Comparison of ENCODE assay signal across 10 mouse cellular contexts in the genomic region with DNA sequence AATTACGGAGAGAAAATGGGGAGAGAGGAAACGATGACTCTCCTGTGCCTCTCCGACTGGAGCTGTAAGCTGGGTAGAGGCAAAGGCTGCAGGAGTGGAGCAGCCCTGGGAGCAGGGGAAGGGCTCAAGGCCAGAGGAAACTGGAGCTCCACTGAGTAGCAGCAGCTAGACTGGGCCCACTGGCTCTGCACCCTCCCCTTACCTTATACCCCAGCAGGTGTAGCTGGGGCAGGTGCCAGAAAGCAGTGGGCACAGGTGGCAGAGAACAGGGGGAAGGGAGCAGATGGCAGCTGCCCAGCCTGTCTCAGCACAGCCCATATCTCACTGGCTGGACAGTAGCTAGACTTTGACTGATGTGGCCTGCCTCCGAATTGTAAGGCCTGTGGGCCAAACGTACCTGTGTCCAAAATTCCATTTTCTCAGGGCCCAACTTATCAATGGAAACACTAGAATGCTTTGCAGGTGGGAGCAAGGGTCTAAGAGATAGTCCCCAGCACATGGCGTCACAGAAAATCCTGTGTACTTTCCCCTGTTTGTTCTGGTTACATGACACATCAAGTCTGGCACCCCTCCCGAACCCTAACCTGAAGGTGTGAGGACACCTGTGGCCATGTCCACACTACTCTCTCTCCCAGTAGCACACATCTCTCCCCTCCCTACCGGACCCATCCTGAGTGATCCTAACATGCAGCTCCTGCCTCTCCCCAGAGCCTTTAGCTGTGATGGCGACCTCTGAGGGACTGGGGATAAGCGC. TPM values are rescaled to one million over a fixed set of nuclear protein-coding genes. Genes with fewer than 3 reads are reported as not detected.
DNase-seq lines count a peak whose midpoint lies in the region; ATAC-seq lines count a peak whose summit lies in the region.
"Had no signal": no experiment of that assay in that cellular context is flagged by ENCODE, and none has a peak within 500 bp of the region (broad histone marks: within the 10 kb centered on the region; RNA-seq: fewer than 3 reads in every experiment).

No protein-coding gene starts in this region.

- H3K4me3 ChIP-seq in midbrain, embryonic 11.5 days (ENCODE audit: low read depth, low read length): no peak overlapping the region
- H3K4me3 ChIP-seq in midbrain, embryonic 15.5 days: no peak overlapping the region
- no peak overlapping the region for H3K4me3 ChIP-seq in hindbrain, embryonic 15.5 days
- no peak overlapping the region for H3K4me3 ChIP-seq in stomach, embryonic 15.5 days (replicated peaks)

- DNase-seq in heart, adult 11 months: peak; percentile 92
- no peak for DNase-seq in heart, postnatal 10 days
- peak; percentile 81 for DNase-seq in midbrain, embryonic 11.5 days (ENCODE audit: low spot score, missing footprints)
- no peak for DNase-seq in testis, postnatal 14 days (ENCODE audit: low spot score)
- no peak for DNase-seq in frontal cortex, postnatal 36 days (ENCODE audit: low spot score in 2 of 2)

- no peak overlapping the region for H3K4me2 ChIP-seq in midbrain, embryonic 11.5 days
- H3K4me2 ChIP-seq in midbrain, embryonic 15.5 days: no peak overlapping the region
- peak overlapping the region; percentile 85 for H3K4me2 ChIP-seq in hindbrain, embryonic 15.5 days
- H3K4me2 ChIP-seq in stomach, embryonic 15.5 days: no peak overlapping the region

- no peak overlapping the region for H3K27ac ChIP-seq in midbrain, embryonic 11.5 days (ENCODE audit: low read depth, low read length)
- H3K27ac ChIP-seq in midbrain, embryonic 15.5 days: no peak overlapping the region
- no peak overlapping the region for H3K27ac ChIP-seq in hindbrain, embryonic 15.5 days (replicated peaks)
- peak overlapping the region; percentile 22; the same call in 1 of the 2 replicates for H3K27ac ChIP-seq in stomach, embryonic 15.5 days
- H3K27ac ChIP-seq: macrophage had no signal

- ATAC-seq in midbrain, embryonic 11.5 days (ENCODE audit: low FRiP score): no peak
- no peak for ATAC-seq in midbrain, embryonic 15.5 days (replicated peaks)
- no peak for ATAC-seq in hindbrain, embryonic 15.5 days (ENCODE audit: low FRiP score, low read depth)
- ATAC-seq in stomach, embryonic 15.5 days (ENCODE audit: insufficient read depth, low FRiP score, low read depth): no peak
- ATAC-seq: Patski had no signal

- WGBS in midbrain, embryonic 11.5 days: 88% methylated on average over 10 of the region's 10 CpGs
- 87% methylated on average over 10 of the region's 10 CpGs for WGBS in midbrain, embryonic 15.5 days
- 74% methylated on average over 10 of the region's 10 CpGs for WGBS in hindbrain, embryonic 15.5 days
- WGBS in stomach, embryonic 15.5 days: 71% methylated on average over 10 of the region's 10 CpGs

- H3K27me3 ChIP-seq in midbrain, embryonic 11.5 days (ENCODE audit: control insufficient read depth, insufficient read depth, low read length): peaks cover 2% of the 10 kb centered on the region; the same call in 1 of the 2 replicates
- no peaks in the 10 kb centered on the region for H3K27me3 ChIP-seq in midbrain, embryonic 15.5 days (replicated peaks)
- no peaks in the 10 kb centered on the region for H3K27me3 ChIP-seq in hindbrain, embryonic 15.5 days
- peaks cover 7% of the 10 kb centered on the region for H3K27me3 ChIP-seq in stomach, embryonic 15.5 days (replicated peaks)
- H3K27me3 ChIP-seq: Patski had no signal

- H3K9ac ChIP-seq in midbrain, embryonic 11.5 days (ENCODE audit: low read length): no peak overlapping the region
- no peak overlapping the region for H3K9ac ChIP-seq in midbrain, embryonic 15.5 days
- no peak overlapping the region for H3K9ac ChIP-seq in hindbrain, embryonic 15.5 days
- H3K9ac ChIP-seq in stomach, embryonic 15.5 days: no peak overlapping the region

- peaks cover 44% of the 10 kb centered on the region for H3K4me1 ChIP-seq in midbrain, embryonic 11.5 days (ENCODE audit: control insufficient read depth, insufficient read depth, low read length)
- H3K4me1 ChIP-seq in midbrain, embryonic 15.5 days: peaks cover 51% of the 10 kb centered on the region
- peaks cover 48% of the 10 kb centered on the region for H3K4me1 ChIP-seq in hindbrain, embryonic 15.5 days (replicated peaks)
- H3K4me1 ChIP-seq in stomach, embryonic 15.5 days: peaks cover 19% of the 10 kb centered on the region; the same call in 1 of the 2 replicates

- no peaks in the 10 kb centered on the region for H3K36me3 ChIP-seq in midbrain, embryonic 11.5 days (ENCODE audit: control insufficient read depth, insufficient read depth, low read length)
- H3K36me3 ChIP-seq in midbrain, embryonic 15.5 days (replicated peaks): no peaks in the 10 kb centered on the region
- no peaks in the 10 kb centered on the region for H3K36me3 ChIP-seq in hindbrain, embryonic 15.5 days
- no peaks in the 10 kb centered on the region for H3K36me3 ChIP-seq in stomach, embryonic 15.5 days

- no peaks in the 10 kb centered on the region for H3K9me3 ChIP-seq in midbrain, embryonic 11.5 days (ENCODE audit: control insufficient read depth, low read length)
- H3K9me3 ChIP-seq in midbrain, embryonic 15.5 days: no peaks in the 10 kb centered on the region
- no peaks in the 10 kb centered on the region for H3K9me3 ChIP-seq in hindbrain, embryonic 15.5 days
- no peaks in the 10 kb centered on the region for H3K9me3 ChIP-seq in stomach, embryonic 15.5 days

- intact Hi-C loops in heart, postnatal 10 days (cut with DNase I): no loop called here

RNA-seq across cellular contexts. Expression of gene Enho, which starts 3.1 kb away (rescaled TPM):
- 1 to 10 TPM; 4.2 to 4.4 TPM for total RNA-seq in heart, postnatal 10 days (2021)
- polyA plus RNA-seq in midbrain, embryonic 11.5 days (2014; fragmentation: Nextera tagmentation; extraction: Ambion mirVana): 30.4 and 32.9 TPM in 2 replicates
- 121 and 122 TPM in 2 replicates for polyA plus RNA-seq in midbrain, embryonic 15.5 days (2015; fragmentation: Nextera tagmentation; extraction: Ambion mirVana)
- 106 and 122 TPM in 2 replicates for polyA plus RNA-seq in hindbrain, embryonic 15.5 days (2015; fragmentation: Nextera tagmentation; extraction: Ambion mirVana)
- 18.3 and 24.0 TPM in 2 replicates for polyA plus RNA-seq in stomach, embryonic 15.5 days (2015; fragmentation: Nextera tagmentation; extraction: Ambion mirVana)

RNA-seq across cellular contexts. Expression of gene Cntfr, which starts 59.8 kb away (rescaled TPM):
- total RNA-seq in heart, postnatal 10 days (2021): 1 to 10 TPM; 3.3 to 7.5 TPM
- 25.7 and 33.8 TPM in 2 replicates for polyA plus RNA-seq in midbrain, embryonic 11.5 days (2014; fragmentation: Nextera tagmentation; extraction: Ambion mirVana)
- 28.1 and 32.2 TPM in 2 replicates for polyA plus RNA-seq in midbrain, embryonic 15.5 days (2015; fragmentation: Nextera tagmentation; extraction: Ambion mirVana)
- polyA plus RNA-seq in hindbrain, embryonic 15.5 days (2015; fragmentation: Nextera tagmentation; extraction: Ambion mirVana): 29.1 and 33.0 TPM in 2 replicates
- polyA plus RNA-seq in stomach, embryonic 15.5 days (2015; fragmentation: Nextera tagmentation; extraction: Ambion mirVana): 8.3 and 11.8 TPM in 2 replicates
- polyA plus RNA-seq: macrophage had no signal

Comparison
In these comparisons a context has a peak if more than half of its experiments do, and no peak if none do; other contexts are left out.
1. DNase-seq: peak in heart, adult 11 months (single experiment) and midbrain, embryonic 11.5 days (single experiment); none in heart, postnatal 10 days (0 of 2), testis, postnatal 14 days (single experiment) and frontal cortex, postnatal 36 days (0 of 2).